Mouse (Mus musculus) embryonic facial prominence, embryonic 10.5 days (tissue): ENCODE results near the gene Spink4. TPM values are rescaled to one million over a fixed set of nuclear protein-coding genes. Genes with fewer than 3 reads are reported as not detected.

Experiments used
- DNase-seq: peaks from one replicate; pipeline ENCODE4 v3.0.0-alpha.2; 2017; ENCODE audit warnings: low spot score
- H3K27ac ChIP-seq: fragments of 300-500 bp; sonication (generic); replicated peaks from 2 replicates; pipeline ENCODE4 v1.5.1; 2016; ENCODE audit warnings: mild to moderate bottlenecking
- H3K27me3 ChIP-seq: fragments of 300-500 bp; sonication (generic); replicated peaks from 2 replicates; pipeline ENCODE4 v1.6.1; 2016; ENCODE audit warnings: low read depth, mild to moderate bottlenecking; ENCODE audit not compliant: poor library complexity, severe bottlenecking
- H3K36me3 ChIP-seq: fragments of 300-500 bp; sonication (generic); replicated peaks from 2 replicates; pipeline ENCODE4 v1.6.1; 2016; ENCODE audit warnings: mild to moderate bottlenecking, moderate library complexity
- H3K4me1 ChIP-seq: fragments of 300-500 bp; sonication (generic); 2 replicates; pipeline ENCODE4 v1.6.1; 2016
- H3K4me3 ChIP-seq: fragments of 300-500 bp; sonication (generic); 2 replicates; pipeline ENCODE4 v1.5.1; 2016; ENCODE audit warnings: mild to moderate bottlenecking, moderate library complexity
- H3K9me3 ChIP-seq: fragments of 300-500 bp; sonication (generic); 2 replicates; pipeline ENCODE4 v1.6.1; 2016; ENCODE audit warnings: mild to moderate bottlenecking
- WGBS: fragments of 180-500 bp; shearing (Covaris S2); methylation state at CpG from one replicate; pipeline ENCODE4 v1.1.7; 2016; 5-methylcytosine and 5-hydroxymethylcytosine counted together
- polyA plus RNA-seq: library from polyadenylated mRNA; unstranded; fragments of >200 nt; fragmentation: Nextera tagmentation; extraction: Ambion mirVana; gene quantifications from 2 replicates; pipeline ENCODE4 v1.2.1, GENCODE M21; 2016

Gene Spink4
- polyA plus RNA-seq, 1 experiment from 2014 or later, result not detected

DNA sequence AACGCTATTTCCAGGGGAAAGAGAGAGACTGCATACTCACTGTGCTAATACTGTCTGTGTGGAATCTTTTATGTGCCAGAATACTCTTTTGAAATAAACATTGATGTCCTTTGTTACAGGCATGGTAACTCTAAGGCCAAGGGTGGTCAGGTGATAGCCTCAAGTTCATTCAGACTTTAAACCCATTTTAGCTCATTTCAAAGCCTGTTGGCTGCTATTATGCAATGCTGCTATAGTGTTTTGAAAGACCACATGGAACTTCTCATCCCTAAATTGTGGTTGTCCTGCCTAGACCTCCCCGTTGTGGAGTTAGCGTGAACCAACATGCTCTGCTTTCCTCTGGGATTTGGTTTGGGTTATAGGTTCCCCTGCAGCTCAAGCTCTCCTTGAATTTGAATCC, 55.8 kb downstream of the Spink4 start:
- H3K36me3 ChIP-seq, result peaks cover 56% of the 10 kb centered on the region
- WGBS, result 96% methylated on average over 3 of the region's 3 CpGs
- H3K9me3 ChIP-seq, result no peaks in the 10 kb centered on the region
- no peak for DNase-seq
- H3K27me3 ChIP-seq, result no peaks in the 10 kb centered on the region
- no peak overlapping the region for H3K4me3 ChIP-seq
- H3K4me1 ChIP-seq, result peaks cover 8% of the 10 kb centered on the region
- no peak overlapping the region for H3K27ac ChIP-seq

DNA sequence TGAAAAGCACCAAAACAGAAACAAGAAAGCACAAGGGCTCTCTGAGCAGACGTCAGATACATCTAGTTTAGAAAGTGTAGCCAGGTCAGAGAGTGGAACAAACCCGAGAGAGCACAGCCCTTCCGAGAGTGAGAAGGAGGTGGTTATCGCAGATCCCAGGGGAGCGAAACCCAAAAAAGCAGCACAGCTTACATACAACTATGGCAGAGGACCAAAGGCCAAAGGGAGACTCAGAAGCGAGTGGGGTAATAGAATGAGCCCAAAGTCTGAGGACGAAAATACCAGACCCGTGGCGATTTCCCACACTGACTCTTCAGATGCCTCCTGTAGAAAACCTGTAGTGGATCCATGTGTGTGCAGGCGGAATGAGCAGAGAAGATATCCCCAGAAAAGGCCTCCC, 56.8 kb downstream of the Spink4 start:
- no peak for DNase-seq
- no peaks in the 10 kb centered on the region for H3K9me3 ChIP-seq
- 90% methylated on average over 10 of the region's 10 CpGs for WGBS
- peaks cover 8% of the 10 kb centered on the region for H3K4me1 ChIP-seq
- no peak overlapping the region for H3K4me3 ChIP-seq
- no peaks in the 10 kb centered on the region for H3K27me3 ChIP-seq
- H3K27ac ChIP-seq, result no peak overlapping the region
- H3K36me3 ChIP-seq, result peaks cover 65% of the 10 kb centered on the region

DNA sequence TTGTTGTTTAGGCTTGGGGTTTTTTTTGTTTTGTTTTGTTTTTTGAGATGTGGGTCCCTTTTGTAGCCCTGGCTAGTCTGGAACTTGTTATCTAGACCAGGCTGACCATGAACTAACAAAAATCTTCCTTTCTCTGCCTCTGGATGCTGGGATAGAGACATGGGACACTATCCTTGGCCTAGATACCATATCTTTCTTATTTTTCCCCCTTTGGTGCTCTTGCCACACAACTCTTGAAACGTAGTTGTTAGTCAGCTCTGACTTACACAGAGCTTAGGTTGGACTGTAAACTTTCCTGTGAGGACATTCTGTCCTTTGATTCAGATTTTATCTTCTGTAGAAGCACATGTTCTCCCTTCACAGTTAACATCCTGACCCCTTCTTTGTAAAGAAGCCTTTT, 59.6 kb downstream of the Spink4 start:
- no peaks in the 10 kb centered on the region for H3K27me3 ChIP-seq
- H3K4me3 ChIP-seq, result no peak overlapping the region
- no peak overlapping the region for H3K27ac ChIP-seq
- H3K9me3 ChIP-seq, result no peaks in the 10 kb centered on the region
- no peak for DNase-seq
- H3K4me1 ChIP-seq, result no peaks in the 10 kb centered on the region
- 91% methylated on average over 1 of the region's 1 CpGs for WGBS
- H3K36me3 ChIP-seq, result peaks cover 92% of the 10 kb centered on the region

Other genes starting within 250 kb of the Spink4 start
- gene Aptx, start 216.9 kb upstream of the Spink4 start, polyA plus RNA-seq, result 35.0 and 35.1 TPM in 2 replicates
- gene Dnaja1, start 197.9 kb upstream of the Spink4 start, polyA plus RNA-seq, result 608 and 633 TPM in 2 replicates
- 190 and 192 TPM in 2 replicates for gene Smu1, start 162.1 kb upstream of the Spink4 start, polyA plus RNA-seq
- gene B4galt1, start 66.0 kb upstream of the Spink4 start, polyA plus RNA-seq, result 23.8 and 24.7 TPM in 2 replicates
- 210 and 219 TPM in 2 replicates for gene Bag1, start 28.2 kb downstream of the Spink4 start, polyA plus RNA-seq
- 91.0 and 93.4 TPM in 2 replicates for gene Chmp5, start 28.4 kb downstream of the Spink4 start, polyA plus RNA-seq
- gene Nfx1, start 50.9 kb downstream of the Spink4 start, polyA plus RNA-seq, result 101 and 103 TPM in 2 replicates
- gene Aqp7, start 128.1 kb downstream of the Spink4 start, polyA plus RNA-seq, result 0.06 TPM in 1 of 2 replicates, not detected in the other
- gene Aqp3, start 178.1 kb downstream of the Spink4 start, polyA plus RNA-seq, result 2.9 and 4.5 TPM in 2 replicates
- gene Nol6, start 204.4 kb downstream of the Spink4 start, polyA plus RNA-seq, result 34.5 and 36.8 TPM in 2 replicates
- gene Ube2r2, start 215.7 kb downstream of the Spink4 start, polyA plus RNA-seq, result 95.7 and 96.7 TPM in 2 replicates